Mouse (Mus musculus) cerebellum, postnatal 10 days (tissue): ENCODE measurements around the gene Disp2.

Experiments
- DNase-seq, 2 experiments: peaks; one replicate each; pipeline ENCODE4 v3.0.0; 2021; ENCODE audit warnings: mixed read lengths in 2 of 2

Disp2 gene

DNA sequence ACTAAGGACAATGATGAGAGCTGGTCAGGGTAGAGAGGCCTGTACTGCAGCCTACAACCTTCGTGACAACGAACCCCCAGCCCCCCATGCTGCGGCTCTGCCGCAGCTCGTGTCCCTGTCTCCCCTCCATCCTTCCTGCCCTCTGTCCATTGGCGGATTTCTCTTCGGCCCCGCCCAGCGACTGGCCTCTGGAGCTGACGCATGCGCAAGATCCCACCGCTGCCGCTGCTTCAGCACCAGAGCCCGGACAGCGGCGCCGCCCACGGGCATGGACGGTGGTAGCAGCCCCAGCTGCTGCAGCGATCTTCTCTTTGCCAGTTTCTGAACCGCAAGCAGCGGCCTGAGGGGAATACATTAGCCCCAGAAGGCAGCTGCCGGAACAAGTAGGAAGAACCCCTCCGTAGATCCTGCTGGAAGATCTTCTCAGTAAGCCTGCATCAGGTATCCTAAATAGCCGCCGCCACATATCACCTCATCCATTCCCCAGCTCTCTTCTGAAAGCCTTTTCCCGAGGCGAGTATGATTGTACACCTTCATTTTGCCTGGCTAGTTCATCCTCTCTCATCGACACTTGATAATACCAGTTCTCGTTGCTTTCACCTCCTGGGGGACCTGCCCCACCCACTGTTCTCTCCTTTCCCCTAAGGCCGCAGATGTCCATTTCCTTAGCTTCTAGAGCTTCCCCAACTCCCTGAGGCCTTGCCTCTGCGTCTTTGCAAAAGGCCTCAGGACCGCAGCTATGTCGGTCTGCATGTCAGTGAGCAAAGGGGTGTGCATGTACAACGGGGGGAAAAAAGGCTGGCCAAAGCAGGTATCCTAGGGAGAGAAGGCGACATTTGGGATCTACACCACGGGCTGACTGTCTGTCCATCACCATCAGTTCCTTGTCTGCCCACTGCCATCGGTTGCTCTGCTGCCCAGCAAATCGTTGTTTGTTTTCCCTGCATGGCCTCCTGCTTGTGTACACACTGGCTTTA is at the start of gene Disp2:
Gene Disp2 (plus strand): TSS at position 216 of the 977 bp plus-strand sequence.
- peak; percentile 97 to 98 for DNase-seq

DNA sequence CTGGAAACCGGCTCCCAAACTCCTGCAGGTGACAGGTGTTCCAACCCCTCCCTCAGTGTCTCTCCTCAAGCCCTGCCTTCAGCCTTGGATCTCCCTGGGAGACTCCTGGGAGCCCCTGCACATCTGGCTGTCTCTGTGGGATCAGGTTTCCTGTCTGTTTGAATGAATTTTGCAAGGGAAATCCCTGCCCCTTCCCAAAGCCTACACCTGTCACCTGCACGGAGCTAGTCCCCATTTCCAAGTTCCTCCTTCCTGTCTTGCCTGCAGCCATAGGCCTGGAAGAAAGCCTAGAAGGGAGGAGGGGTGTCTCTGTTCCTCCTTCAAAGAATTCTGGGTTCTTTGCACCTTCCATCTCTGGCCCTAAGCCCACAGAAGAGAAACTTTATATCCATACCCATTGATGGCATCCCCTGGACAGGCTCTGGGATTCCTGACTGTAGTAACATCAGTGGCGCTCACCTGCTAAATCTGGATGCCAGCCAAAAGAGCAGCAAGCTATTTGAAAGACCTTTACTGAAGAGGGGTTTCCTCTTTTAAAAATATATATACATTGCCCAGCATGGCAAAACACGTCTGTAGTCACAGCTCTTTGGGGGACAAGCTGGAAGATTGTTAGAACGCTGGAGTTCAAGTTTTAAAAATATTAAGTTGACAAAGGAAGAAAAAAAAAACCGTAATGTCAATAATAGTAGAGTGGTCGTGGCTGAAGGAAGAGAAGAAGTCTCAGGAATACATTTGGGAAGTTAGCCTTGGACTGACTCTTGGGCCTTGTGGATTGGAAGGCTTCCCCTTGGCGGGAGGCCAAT is 49.5 kb upstream of the Disp2 start:
- DNase-seq: no peak

DNA sequence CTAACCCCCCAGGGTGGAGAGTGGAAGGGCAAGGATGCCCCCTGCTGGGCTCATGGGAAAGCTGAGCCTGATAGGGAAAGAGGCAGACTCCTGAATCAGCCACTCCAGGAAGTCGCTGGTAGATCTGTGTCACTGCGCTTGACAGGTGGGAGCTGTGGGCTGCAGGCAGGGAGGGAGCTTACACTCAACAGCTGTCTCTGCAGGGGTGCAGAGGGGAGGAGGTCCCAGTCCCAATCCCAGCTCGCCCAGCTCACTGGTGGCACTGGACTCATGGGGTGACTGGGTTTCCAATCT is 49.0 kb upstream of the Disp2 start:
- peak; percentile 70 to 77 for DNase-seq

DNA sequence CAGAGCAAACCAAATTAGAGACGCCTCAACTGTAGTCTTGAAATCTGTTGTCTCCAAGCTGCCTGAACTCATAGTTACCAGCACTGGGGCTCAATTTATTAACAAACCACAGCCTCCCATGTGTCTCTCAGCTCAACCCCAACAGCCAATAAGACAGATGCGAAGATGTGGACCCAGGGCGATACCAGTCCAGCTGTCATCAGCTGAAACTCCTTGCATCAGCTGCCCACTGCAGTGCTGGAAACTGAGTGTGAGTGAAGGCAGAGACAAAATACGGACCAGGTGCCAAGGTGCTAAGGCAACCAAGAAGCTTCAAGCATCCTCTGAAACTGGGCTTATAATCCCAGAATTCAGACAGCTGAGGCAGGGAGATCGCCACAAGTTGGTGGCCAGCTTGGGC is 47.5 kb upstream of the Disp2 start:
- no peak for DNase-seq

DNA sequence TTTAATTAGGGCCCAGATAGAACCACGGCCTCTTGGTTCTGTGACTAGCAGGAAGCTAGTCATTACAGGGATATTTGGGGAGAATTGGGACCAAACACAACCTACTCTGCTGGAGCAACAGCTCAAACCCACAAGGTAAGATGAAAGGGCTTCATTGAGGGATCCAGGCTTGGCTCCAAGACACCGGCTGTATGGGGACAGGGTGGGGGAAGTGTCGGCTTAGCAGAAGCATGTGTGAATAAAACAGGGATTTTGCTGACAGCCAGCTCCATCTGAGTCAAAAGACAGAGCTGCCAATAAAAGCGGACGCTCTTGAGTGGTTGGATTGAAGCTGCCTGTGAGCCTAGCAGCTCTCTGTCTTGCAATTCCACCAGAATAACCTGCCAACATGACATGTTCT is 46.2 kb upstream of the Disp2 start:
- DNase-seq: peak; percentile 78 to 80

DNA sequence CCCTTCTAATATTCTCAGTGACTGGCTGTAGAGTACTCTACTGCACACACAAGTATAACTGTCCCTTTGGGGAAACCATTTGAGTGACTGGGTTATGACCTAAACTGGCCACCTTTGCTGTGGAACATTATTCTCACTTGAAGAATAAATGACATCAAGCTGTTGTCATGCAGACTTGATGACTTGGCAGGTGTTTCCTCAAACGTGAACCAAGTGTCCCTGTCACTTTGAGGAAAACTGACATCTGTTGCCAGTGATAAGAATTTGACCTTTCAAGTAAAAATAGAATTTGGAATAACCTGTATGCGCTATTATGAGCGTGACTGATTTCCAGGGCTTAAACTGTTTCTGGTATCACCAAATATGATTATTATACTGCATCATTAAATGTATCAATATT is 39.2 kb upstream of the Disp2 start:
- DNase-seq: no peak

DNA sequence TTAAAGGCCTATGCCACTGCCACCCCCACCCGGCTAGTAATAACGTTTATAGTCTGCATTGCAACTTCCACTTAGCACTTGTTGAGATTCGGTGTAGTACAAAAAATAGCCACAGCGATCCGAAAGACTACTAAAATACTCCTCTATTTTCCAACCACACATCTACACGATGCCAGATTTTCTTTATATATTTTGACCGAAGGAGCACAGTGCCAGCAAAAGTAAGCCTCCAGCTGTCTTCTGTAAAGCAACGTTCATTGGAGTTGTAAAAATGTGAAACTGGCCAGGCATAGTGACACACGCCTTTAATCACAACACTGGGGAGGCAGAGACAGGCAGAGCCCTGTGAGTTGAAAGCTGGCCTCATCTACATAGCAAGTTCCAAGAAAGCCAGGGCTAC is 38.3 kb upstream of the Disp2 start:
- peak in 1 of 2 experiments; percentile 1 for DNase-seq

DNA sequence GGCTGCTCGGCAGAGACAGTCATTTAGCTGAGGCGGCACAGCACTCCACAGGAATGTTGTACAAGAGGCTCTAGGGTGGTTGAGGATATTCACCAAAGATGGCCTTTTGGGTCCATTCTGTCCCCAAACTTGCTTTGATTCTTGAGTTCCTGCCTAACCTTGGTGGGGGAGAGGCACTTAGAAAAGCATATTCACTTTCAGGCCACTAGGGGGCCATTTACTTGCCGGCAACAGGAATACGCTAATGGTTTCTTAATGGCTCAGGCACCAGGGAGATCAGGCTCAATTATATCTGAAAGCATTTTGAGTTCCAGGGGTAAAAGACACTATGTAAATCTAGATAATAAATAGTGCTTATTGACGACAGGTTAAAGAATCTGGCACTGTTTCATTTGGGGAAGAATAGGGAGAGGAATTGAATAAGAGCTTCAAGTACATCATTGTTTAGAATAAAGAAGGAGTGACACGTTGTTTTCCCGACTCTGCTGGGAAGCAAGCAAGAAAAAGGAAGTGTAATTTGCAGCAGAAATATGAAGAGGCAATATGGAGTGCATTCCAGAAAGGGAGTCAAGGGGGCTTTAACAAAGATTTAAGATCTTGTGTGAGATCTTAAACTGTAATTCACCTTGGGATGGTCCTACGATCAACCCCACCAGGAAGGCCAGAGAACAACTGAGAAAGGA is 36.1 kb upstream of the Disp2 start:
- DNase-seq: peak; percentile 65 to 73

DNA sequence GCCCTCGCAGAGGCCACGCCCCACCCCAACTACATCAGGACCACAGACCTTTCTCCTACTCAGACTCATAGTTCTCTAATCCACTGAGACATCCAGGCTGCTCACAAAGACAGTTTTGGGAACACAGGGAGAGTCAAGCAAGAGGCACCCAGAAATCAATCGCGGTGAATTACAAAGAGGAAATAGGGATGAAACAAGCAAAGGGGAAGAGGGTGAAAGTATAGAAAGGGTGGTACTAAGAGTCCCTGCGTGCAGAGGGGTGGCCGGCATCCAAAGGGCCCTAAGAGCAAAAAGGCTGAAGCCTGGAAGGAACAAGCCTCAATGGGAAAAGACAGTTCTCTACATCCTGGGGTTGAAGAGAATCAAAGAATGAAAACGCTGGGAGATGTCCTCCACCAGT is 34.9 kb upstream of the Disp2 start:
- no peak for DNase-seq

DNA sequence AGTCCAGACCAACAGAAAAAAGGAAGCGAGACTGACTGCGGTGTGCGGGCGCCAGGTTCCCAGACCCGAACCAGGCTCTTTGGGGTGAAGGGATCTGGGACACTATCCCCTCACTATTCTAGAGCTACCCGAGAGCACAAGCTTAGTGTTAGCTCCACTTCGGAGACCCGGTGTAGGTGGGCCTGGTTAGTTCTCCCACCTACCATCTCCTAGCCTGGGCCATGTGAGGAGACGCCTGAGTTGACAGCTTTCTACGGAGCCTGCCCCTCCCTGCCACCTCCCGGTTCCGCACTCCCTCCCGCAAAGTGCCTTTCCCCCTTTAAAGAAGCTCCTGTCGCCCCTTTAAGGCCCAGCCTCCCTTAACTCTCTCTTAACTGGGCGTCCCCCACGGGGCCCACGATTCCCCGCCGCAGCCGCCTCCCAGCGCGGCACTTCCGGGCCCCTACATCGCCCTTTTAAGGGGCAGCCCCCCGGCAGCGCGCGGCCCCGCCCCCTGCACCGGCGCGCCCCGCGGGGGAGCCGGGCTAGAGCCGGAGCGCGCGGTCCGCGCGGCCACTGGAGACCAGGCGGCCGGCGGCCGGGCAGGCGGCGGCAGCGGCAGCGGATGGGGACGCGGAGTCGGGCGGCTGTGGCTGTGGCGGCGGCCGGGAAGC is 34.2 kb upstream of the Disp2 start, which contains the start of gene Inafm2:
Gene Inafm2 (plus strand): TSS at position 527 of the 653 bp plus-strand sequence.
- DNase-seq: peak; percentile 91 to 95

DNA sequence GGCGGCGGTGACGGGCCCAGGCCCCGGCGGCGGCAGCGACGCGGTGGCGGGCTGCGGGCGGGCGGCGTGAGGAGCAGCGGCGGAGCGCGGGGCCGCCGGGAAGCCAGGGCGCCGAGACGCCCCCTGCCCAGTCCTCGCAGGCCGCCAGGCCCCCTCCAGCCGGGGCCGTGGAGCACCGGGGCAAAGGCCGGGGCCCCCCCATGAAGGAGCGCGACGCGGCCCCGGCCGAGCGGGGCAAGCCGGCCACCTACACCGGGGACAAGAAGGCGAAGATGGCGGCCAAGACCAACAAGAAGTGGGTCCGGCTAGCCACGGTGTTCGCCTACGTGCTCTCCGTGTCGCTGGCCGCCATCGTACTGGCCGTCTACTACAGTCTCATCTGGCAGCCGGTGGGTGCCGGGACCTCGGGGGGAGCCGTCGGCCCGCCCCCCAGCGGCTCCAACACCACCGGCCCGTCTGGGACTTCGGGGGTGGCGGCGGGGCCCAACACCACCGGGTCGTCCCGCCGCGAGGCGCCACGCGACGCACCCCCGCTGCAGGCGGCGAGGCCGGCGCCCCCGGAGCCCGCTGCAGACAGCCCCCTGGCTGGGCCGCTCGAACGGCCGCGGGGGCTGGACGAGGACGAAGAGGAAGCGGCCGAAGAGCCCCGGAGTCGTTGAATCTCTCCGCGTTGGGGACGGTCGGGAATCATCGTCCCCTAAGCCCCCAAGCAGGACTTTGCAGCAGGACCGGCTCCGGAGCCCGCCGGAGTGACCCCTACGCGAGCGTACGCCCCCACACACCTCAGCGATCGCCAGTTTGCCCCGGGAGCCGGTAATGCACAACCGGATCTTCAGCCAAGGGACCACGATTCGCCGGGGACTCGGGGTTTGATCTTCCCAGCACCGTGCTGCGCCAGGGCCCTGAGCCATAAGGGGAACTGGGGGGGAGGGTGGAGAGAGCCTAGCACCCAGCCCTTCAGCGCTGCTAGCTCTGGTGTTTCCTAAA is 33.3 kb upstream of the Disp2 start:
- DNase-seq: peak; percentile 69 to 74

DNA sequence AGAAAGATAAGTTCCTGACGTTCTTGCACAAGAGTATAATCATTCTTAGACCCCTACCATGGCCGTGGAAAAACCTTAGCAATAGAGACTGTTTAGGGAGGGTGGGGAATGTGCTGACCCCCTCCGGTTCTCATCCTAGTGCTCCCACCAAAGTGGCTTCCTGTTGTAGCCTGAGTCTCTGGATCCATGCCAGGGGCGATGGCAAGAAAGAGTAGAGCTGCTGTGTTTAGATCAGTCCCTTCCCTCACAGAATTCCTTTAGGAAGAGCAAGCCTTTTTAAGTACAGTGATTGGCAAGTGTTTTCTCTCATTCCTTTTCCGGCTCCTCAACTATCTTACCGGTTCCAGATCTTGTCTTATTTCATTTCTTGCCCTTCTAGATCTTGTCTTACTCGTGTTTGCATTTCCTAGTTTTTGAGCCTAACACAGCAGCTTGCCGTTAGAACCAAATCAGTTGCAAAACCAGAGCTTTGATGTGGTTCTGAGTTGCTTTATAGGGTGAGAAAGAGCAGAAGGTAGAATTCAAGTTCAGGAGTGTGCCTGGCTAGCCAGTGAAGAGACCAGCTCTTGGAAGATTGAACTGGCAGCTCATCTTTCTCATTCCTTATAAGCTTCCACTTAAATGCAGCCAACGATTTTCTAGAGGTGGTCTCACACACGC is 32.1 kb upstream of the Disp2 start:
- peak; percentile 74 to 77 for DNase-seq

DNA sequence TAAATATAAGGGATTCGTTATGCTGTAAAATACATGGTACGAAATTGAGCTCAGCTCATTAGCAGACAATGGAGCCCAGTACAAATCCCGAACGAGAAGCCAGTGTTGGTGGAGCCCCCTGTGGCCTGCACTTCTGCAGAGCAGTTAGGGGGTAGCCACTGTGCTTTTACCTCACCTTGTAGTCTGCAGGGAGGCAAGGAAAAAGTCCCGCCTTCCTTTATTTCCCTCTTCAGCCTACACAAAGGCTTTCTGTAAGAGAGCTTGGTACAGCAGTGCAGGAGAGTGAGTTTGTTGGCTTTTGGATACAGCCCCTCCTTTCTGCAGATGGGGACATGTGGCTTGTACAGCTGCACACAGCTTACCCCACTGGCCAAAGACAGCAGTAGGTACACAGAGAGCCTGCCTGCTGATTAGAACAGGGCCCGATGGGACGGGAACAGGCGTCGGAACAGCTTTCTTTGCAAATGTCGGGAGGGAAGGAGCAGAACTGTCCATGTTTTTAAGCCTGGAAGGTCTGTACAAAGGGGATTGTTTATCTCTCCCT is 30.1 kb upstream of the Disp2 start:
- DNase-seq: no peak

DNA sequence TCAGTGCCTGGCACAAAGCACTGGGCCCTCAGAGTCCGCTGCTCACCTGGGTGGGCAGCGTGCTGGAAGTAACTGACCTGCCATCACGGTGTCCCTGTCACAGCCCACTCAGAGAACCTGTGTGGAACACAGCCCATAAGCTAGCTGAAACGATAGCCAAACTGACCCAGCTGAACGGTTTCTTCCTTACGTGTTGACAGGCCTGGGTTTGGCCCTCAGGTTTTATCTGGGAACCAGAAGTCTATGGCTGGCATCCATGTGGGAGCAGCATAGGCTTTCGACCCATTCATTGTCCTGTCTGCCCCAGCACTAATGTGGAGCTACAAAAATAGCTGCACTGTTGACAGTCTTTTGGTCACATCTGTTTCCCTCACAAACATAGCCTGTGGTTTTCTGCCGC is 29.0 kb upstream of the Disp2 start:
- no peak for DNase-seq

DNA sequence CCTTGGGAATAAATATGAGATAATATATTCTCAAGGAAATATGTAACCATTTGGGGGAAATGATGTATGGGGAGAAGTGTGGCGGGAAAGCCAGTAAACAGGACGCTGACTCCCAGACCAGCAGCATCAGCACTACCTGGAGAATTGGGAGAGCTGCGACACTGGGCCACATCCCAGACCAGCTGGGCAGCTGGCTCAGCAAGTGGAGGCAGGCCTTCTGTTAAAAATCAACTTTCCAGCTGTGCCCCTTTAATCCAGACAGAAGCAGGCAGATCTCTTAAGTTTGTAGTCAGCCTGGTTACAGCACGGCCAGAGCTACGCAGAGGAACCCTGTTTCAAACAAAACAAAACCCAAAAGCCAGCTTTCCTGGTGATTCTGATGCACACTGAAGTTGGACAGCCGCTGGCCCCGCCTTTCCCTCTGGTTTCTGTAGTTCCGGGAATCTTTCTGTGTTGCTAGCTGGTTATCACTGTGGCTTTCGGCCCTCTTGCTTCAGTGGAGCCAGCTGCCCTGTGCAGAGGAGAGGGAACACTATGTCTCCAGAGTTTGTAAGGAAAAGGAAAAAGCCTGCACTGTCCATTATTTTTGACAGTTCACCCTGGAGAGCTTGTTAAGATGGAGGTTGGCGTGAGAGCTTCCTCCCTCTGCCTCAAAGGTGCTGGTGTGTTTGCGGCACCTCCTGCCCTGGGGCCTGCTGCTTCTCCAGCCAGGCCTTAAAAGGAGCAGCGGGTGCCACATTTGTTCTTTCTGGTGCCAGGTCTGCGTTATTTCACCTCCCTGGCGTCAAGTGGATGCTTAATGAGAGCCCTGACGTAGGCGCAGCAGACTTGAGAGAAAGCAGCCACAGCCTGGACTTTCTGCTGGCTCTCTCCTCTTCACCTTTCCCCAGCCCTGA is 27.4 kb upstream of the Disp2 start:
- no peak for DNase-seq

DNA sequence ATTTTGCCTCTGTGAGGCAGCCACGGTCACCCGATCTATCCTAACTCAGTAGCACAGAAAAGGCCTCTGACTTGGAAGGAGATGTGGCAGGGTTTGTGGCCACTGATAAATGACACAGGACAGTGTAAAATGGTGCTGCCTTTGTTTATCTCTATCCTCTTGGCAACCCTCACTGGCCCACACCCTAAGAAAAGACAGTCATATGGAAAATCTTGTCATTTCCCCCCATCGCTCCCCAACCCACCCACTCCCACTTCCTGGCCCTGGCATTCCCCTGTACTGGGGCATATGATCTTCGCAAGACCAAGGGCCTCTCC is 26.8 kb upstream of the Disp2 start:
- no peak for DNase-seq

DNA sequence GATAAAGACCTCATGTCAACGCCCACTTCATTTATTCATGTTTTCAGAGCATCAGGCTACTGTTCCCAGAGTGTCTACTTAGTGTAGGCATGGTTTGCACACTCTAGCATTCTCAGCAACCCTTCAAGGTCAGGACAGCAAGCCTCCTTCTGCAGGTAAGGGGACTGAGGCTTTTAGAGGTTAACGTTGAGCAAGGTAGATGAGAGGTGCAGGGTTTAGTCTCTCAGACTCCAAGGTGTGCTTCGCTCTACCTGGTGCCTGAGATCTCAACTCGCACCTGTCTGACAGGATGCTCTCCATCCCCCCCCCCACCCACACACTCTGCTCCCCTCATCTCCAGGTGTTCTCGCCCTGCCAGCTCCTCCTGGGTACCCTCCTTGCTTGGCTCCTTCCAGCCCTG is 25.4 kb upstream of the Disp2 start:
- DNase-seq: no peak

DNA sequence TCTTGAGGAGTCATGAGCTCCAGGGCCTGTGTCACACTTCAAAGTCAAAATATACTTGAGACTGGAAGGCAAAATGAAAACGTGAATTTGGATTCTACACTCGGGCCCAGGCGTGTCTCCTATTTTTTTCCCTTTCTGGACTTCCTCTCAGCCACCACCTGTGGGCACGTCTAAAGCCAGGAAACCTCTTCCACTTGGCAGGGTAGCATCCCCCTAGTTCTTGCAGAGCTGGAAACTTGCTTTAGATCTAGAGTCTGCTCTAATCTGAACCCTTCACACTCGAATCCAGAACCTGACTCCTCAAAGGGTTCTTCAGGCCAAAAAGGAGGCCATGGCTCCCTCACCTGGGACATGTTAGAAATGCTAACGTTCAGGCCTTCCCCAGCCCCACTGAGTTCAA is 24.1 kb upstream of the Disp2 start:
- no peak for DNase-seq

DNA sequence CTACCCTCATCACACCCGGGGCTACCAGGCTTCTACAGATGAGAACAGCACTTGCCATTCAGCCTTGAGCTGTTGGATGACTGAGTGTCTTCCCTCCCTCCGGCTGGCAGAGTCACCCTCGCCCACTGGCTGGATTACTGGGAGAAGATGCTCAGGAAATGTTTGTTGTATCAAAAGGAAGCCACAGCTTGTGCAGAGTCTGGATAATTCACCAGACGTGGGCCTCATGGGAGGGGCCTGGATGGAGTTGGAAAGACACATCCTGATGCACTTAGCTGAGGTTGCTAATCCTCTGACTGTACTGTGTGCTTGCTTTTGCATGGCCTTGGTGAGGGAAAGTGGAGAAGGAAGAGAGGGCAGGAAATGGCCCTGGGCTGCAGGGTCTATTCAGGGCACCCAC is 23.4 kb upstream of the Disp2 start:
- DNase-seq: no peak

DNA sequence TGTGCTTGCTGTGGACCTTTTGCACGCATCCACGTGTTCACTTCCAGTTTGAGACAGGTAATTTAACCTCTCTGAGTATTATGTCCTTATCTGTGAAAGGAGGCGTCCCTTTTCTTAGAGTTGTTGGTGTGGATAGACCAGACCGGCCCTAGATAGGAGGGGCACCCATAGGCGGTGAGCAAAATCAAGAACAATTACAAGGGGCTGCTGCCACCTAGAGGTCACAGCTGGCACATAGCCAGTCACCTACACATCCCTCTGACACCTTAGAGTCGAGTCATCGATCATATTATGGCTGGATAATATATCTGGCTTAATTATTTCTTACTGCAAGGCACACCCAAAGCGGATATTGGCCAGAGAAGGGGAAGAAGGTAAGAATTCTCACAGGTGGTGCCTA is 19.7 kb upstream of the Disp2 start:
- DNase-seq: peak; percentile 79 to 82
